8 mouse cellular contexts compared by ENCODE assay signal in genomic region chr8:109075006-109075405, GRCm38 (mm10).
DNase-seq lines count a peak whose midpoint lies in the region; ATAC-seq lines count a peak whose summit lies in the region.

No protein-coding gene starts in this region.

- H3K4me2 ChIP-seq in kidney, embryonic 15.5 days, result peak overlapping the region; percentile 56
- peak overlapping the region; percentile 55 for H3K4me2 ChIP-seq in forebrain, embryonic 13.5 days
- H3K4me2 ChIP-seq in liver, embryonic 11.5 days, result peak overlapping the region; percentile 58

- H3K9ac ChIP-seq in kidney, embryonic 15.5 days, result no peak overlapping the region
- 0 out of 2 replicates have a peak overlapping the region, but pooled peaks have one; percentile 30 for H3K9ac ChIP-seq in forebrain, embryonic 13.5 days
- no peak overlapping the region for H3K9ac ChIP-seq in liver, embryonic 11.5 days (ENCODE audit: low read depth, low read length)

- H3K36me3 ChIP-seq in kidney, embryonic 15.5 days, result no peaks in the 10 kb centered on the region
- H3K36me3 ChIP-seq in forebrain, embryonic 13.5 days (ENCODE audit: poor library complexity, severe bottlenecking), result no peaks in the 10 kb centered on the region
- H3K36me3 ChIP-seq in liver, embryonic 11.5 days (ENCODE audit: control insufficient read depth, insufficient read depth, low read length), result no peaks in the 10 kb centered on the region

- H3K4me1 ChIP-seq in kidney, embryonic 15.5 days, result peaks cover 6% of the 10 kb centered on the region
- H3K4me1 ChIP-seq in forebrain, embryonic 13.5 days, result peaks cover 6% of the 10 kb centered on the region; the same call in 1 of the 2 replicates
- H3K4me1 ChIP-seq in liver, embryonic 11.5 days (replicated peaks; ENCODE audit: control insufficient read depth, insufficient read depth, low read length), result no peaks in the 10 kb centered on the region

- no peak overlapping the region for H3K27ac ChIP-seq in kidney, embryonic 15.5 days
- no peak overlapping the region for H3K27ac ChIP-seq in forebrain, embryonic 13.5 days
- H3K27ac ChIP-seq in liver, embryonic 11.5 days (ENCODE audit: low read depth, low read length), result no peak overlapping the region

- DNase-seq in kidney, postnatal 25 days, result no peak
- DNase-seq in liver, embryonic 11.5 days (ENCODE audit: low spot score), result peak; percentile 51
- peak; percentile 44 for DNase-seq in retina, postnatal 1 day
- DNase-seq in ovary, adult 18-20 months (ENCODE audit: low spot score), result no peak
- DNase-seq in right cerebral cortex, postnatal 14 days, result no peak
- DNase-seq in right cerebral cortex, postnatal 4 days, result no peak

- 0 out of 2 replicates have a peak, but pooled peaks cover 4% of the 10 kb centered on the region for H3K9me3 ChIP-seq in kidney, embryonic 15.5 days (replicated peaks)
- no peaks in the 10 kb centered on the region for H3K9me3 ChIP-seq in forebrain, embryonic 13.5 days (replicated peaks)
- H3K9me3 ChIP-seq in liver, embryonic 11.5 days (ENCODE audit: control insufficient read depth, low read length), result no peaks in the 10 kb centered on the region

- H3K4me3 ChIP-seq in kidney, embryonic 15.5 days (replicated peaks), result peak overlapping the region; percentile 37
- H3K4me3 ChIP-seq in forebrain, embryonic 13.5 days, result peak overlapping the region; percentile 30
- H3K4me3 ChIP-seq in liver, embryonic 11.5 days (ENCODE audit: low read depth, low read length), result peak overlapping the region; percentile 30

- WGBS in kidney, embryonic 15.5 days, result 23% methylated on average over 12 of the region's 12 CpGs
- 15% methylated on average over 12 of the region's 12 CpGs for WGBS in forebrain, embryonic 13.5 days
- 17% methylated on average over 12 of the region's 12 CpGs for WGBS in liver, embryonic 11.5 days

- no peaks in the 10 kb centered on the region for H3K27me3 ChIP-seq in kidney, embryonic 15.5 days
- H3K27me3 ChIP-seq in forebrain, embryonic 13.5 days, result no peaks in the 10 kb centered on the region
- H3K27me3 ChIP-seq in liver, embryonic 11.5 days (replicated peaks; ENCODE audit: control insufficient read depth, insufficient read depth, low read length), result no peaks in the 10 kb centered on the region

- 0 out of 2 replicates have a peak, but pooled peaks have one; percentile 25 for ATAC-seq in kidney, embryonic 15.5 days (replicated peaks; ENCODE audit: low FRiP score)
- no peak for ATAC-seq in forebrain, embryonic 13.5 days
- 0 out of 2 replicates have a peak, but pooled peaks have one; percentile 29 for ATAC-seq in liver, embryonic 11.5 days (replicated peaks; ENCODE audit: low FRiP score)

Comparison
In these comparisons a context has a peak if more than half of its experiments do, and no peak if none do; other contexts are left out.
1. DNase-seq: peak in liver, embryonic 11.5 days (single experiment) and retina, postnatal 1 day (single experiment); none in kidney, postnatal 25 days (0 of 2), ovary, adult 18-20 months (single experiment), right cerebral cortex, postnatal 14 days (single experiment) and right cerebral cortex, postnatal 4 days (single experiment).
2. Peak in every context shown above with its lines, with median percentiles within 50 percentile points of each other: H3K4me2 ChIP-seq and H3K4me3 ChIP-seq.